Mouse (Mus musculus) forebrain, embryonic 15.5 days (tissue): ENCODE results near the gene Prdm2. TPM values are rescaled to one million over a fixed set of nuclear protein-coding genes. Genes with fewer than 3 reads are reported as not detected.

Experiments
- ATAC-seq: fragments of 200-750 bp; cut with Nextera tagmentation; replicated peaks from 2 replicates; pipeline ENCODE4 v1.8.0; 2017; ENCODE audit warnings: mild to moderate bottlenecking, moderate TSS enrichment, moderate library complexity
- H3K27ac ChIP-seq: fragments of 300-500 bp; sonication (generic); replicated peaks from 2 replicates; pipeline ENCODE4 v1.5.1; 2015; ENCODE audit warnings: mild to moderate bottlenecking, inconsistent platforms
- H3K27me3 ChIP-seq: fragments of 300-500 bp; sonication (generic); 2 replicates; pipeline ENCODE4 v1.6.1; 2015; ENCODE audit warnings: inconsistent platforms
- H3K36me3 ChIP-seq: fragments of 300-500 bp; sonication (generic); 2 replicates; pipeline ENCODE4 v1.6.1; 2015; ENCODE audit warnings: mild to moderate bottlenecking, inconsistent platforms
- H3K4me1 ChIP-seq: fragments of 300-500 bp; sonication (generic); 2 replicates; pipeline ENCODE4 v1.6.1; 2015; ENCODE audit warnings: inconsistent platforms
- H3K4me2 ChIP-seq: fragments of 300-500 bp; sonication (generic); replicated peaks from 2 replicates; pipeline ENCODE4 v1.6.1; 2015; ENCODE audit warnings: mild to moderate bottlenecking, inconsistent platforms
- H3K4me3 ChIP-seq: fragments of 300-500 bp; sonication (generic); 2 replicates; pipeline ENCODE4 v1.5.1; 2015; ENCODE audit warnings: mild to moderate bottlenecking, inconsistent platforms
- H3K9ac ChIP-seq: fragments of 300-500 bp; sonication (generic); replicated peaks from 2 replicates; pipeline ENCODE4 v1.6.1; 2015; ENCODE audit warnings: mild to moderate bottlenecking, inconsistent platforms
- H3K9me3 ChIP-seq: fragments of 300-500 bp; sonication (generic); 2 replicates; pipeline ENCODE4 v1.6.1; 2016; ENCODE audit warnings: inconsistent platforms
- WGBS: fragments of 180-500 bp; shearing (Covaris S2); methylation state at CpG from one replicate; pipeline ENCODE4 v1.1.7; 2015; ENCODE audit warnings: mixed read lengths; 5-methylcytosine and 5-hydroxymethylcytosine counted together
- polyA plus RNA-seq: library from polyadenylated mRNA; unstranded; fragments of >200 nt; fragmentation: Nextera tagmentation; extraction: Ambion mirVana; gene quantifications from 2 replicates; pipeline ENCODE4 v1.2.1, GENCODE M21; 2015

Prdm2 gene
- polyA plus RNA-seq, 1 experiment from 2014 or later: 16.9 TPM

DNA sequence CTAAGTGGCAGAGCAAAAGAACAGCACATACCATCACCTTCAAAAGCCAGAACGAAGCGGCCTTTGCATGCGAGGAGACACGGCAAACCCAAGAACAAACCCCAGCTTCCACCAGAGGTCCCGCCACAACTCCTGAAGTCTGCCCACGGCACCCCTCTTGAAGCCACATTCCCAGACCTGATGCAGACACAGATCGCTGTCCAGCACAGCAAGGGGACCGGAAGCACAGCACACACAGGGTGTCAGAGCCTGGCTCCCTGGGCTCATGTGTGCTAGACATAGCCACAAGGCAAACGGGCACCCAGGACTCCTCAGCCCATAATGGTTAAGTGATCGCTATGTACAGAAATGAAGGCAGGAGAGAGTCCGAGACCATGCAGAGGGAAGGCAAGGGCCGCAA lies 96.9 kb downstream of the Prdm2 start:
- Histone ChIP-seq H3K4me3 (no peak overlapping the region), H3K9ac (no peak overlapping the region), H3K4me2 (no peak overlapping the region), H3K36me3 (peaks cover 9% of the 10 kb centered on the region; the same call in 1 of the 2 replicates), H3K4me1 (peaks cover 19% of the 10 kb centered on the region), H3K27ac (no peak overlapping the region), H3K9me3 (no peaks in the 10 kb centered on the region), H3K27me3 (no peaks in the 10 kb centered on the region)
- ATAC-seq: no peak
- WGBS: 88% methylated on average over 12 of the region's 12 CpGs

DNA sequence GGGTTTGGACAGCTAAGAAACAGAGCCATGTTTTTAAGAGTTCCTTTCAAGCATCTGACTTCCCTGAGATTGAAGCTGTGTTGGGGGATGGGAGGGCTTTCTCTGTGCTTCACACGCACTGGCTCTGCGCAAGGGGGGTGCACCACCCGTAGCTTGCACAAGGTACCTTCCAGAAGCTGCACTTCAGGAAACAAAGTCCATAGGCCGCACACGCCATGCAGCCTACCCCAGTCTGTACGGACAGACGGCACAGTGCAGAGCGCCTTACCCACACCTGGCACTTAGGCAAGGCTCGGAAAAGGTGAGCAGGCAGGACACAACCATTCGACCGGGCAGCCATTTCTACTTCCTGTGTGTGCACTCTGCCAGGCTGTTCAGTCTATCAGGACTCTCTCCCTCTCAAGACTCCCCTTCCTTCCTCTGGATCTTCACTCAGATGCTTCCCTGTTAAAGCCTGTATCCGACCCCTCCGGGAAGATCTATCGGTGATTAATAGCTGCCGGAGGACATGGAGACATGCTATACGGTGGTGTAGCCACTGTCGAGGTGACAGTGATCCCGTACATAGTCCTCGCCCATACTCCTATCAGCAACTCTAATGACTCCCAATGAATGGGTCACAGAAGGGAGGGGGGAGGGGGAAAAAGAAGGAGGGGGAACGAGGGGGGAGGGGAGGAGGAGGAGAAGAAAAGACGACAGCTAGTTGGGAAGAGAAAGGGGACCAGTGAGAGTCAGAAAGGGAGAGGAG lies 98.4 kb downstream of the Prdm2 start:
- no peaks in the 10 kb centered on the region for H3K27me3 ChIP-seq
- 71% methylated on average over 21 of the region's 21 CpGs for WGBS
- no peak overlapping the region for H3K4me3 ChIP-seq
- no peak overlapping the region for H3K9ac ChIP-seq
- H3K36me3 ChIP-seq: peaks cover 22% of the 10 kb centered on the region
- peaks cover 5% of the 10 kb centered on the region for H3K4me1 ChIP-seq
- H3K9me3 ChIP-seq: no peaks in the 10 kb centered on the region
- 0 out of 2 replicates have a peak, but pooled peaks have one; percentile 31 for ATAC-seq
- H3K27ac ChIP-seq: no peak overlapping the region
- no peak overlapping the region for H3K4me2 ChIP-seq

DNA sequence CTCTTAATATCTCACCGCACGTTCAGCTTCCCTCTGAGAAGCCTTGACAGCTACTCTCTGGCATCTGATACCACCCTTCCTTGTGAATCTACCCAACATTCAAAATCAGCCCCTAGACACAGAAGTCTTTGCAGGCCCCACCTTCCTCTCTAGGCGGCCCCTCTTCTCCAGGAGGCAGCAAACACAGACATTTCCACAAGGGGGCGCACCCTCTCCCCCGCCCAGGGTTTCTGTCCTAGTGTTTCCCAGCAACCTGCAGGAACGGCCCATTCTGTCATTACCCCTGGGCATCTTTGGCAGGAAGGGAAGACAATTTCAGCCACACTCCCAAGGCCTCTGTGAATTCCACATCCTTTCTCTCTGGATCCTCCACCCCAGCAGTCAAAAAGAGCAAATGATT lies 99.8 kb downstream of the Prdm2 start:
- ATAC-seq: no peak
- WGBS: 30% methylated on average over 6 of the region's 6 CpGs
- H3K9me3 ChIP-seq: no peaks in the 10 kb centered on the region
- H3K36me3 ChIP-seq: peaks cover 35% of the 10 kb centered on the region
- no peak overlapping the region for H3K27ac ChIP-seq
- no peak overlapping the region for H3K4me2 ChIP-seq
- H3K27me3 ChIP-seq: no peaks in the 10 kb centered on the region
- no peaks in the 10 kb centered on the region for H3K4me1 ChIP-seq
- no peak overlapping the region for H3K4me3 ChIP-seq
- no peak overlapping the region for H3K9ac ChIP-seq

DNA sequence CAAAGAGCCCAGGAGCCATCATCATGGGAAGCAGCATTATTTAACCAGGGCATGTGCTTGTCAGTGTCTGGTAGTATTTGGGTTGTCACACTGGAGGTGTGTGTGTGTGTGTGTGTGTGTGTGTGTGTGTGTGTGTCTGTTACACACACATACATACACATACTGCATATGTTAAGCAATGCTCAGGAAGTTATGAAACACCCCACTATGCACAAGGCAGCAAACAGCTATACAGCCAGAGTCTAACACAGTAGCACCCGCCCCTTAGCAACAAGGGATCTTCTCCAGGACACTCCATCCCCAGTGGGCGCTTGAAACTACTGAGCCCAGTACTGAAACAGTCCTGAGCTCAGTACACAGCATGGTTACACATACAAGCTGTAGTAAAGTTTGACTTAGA lies 100.4 kb downstream of the Prdm2 start:
- Histone ChIP-seq H3K4me2 (no peak overlapping the region), H3K9ac (no peak overlapping the region), H3K9me3 (no peaks in the 10 kb centered on the region), H3K27ac (no peak overlapping the region), H3K4me3 (no peak overlapping the region), H3K27me3 (no peaks in the 10 kb centered on the region), H3K36me3 (peaks cover 36% of the 10 kb centered on the region), H3K4me1 (no peaks in the 10 kb centered on the region)
- no peak for ATAC-seq
- WGBS: 98% methylated on average over 2 of the region's 2 CpGs

DNA sequence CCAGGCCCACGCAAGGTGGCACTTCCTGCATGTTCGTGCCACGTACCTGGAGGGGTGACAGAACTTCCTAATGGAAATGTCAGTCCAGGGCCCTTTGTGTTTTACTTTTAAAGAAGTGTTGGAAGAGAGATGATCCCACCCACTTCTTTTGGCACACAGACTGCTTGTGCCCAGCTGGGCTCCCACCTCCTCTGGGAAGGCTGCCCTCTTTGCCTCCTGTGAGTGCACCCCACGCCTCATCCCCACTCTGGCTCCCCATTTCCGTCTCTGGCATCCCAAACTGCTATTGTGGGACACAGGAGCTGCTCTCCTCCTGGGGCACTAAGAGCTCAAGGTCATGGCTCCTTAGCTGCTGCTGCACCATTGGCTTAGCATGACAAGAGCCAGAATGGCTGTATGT lies 100.9 kb downstream of the Prdm2 start:
- Histone ChIP-seq H3K27me3 (no peaks in the 10 kb centered on the region), H3K9me3 (no peaks in the 10 kb centered on the region), H3K27ac (no peak overlapping the region), H3K4me1 (no peaks in the 10 kb centered on the region), H3K4me3 (no peak overlapping the region), H3K9ac (no peak overlapping the region), H3K36me3 (peaks cover 36% of the 10 kb centered on the region), H3K4me2 (no peak overlapping the region)
- no peak for ATAC-seq
- 86% methylated on average over 5 of the region's 5 CpGs for WGBS

DNA sequence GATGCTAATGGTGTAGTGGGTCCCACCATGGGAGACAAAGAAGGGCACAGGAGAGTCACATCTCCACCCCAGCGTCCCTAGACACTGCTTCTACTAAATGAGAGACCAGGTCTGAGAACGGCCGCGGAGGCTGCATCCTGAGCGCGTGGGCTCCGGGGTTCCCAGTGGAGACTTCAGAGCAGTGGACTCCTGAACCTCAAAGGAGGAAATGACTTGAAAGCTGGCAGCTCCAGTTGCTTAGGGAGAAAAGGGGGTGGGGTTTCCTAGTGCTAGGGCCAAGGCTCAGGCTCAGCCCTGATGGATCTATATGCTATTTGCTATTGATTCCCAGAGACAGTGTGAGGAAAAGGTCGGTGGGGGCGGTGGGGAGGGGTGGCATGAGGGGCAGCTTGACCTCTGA lies 104.2 kb downstream of the Prdm2 start:
- Histone ChIP-seq H3K4me2 (no peak overlapping the region), H3K9ac (no peak overlapping the region), H3K27me3 (no peaks in the 10 kb centered on the region), H3K27ac (no peak overlapping the region), H3K9me3 (no peaks in the 10 kb centered on the region), H3K36me3 (peaks cover 39% of the 10 kb centered on the region), H3K4me1 (no peaks in the 10 kb centered on the region), H3K4me3 (no peak overlapping the region)
- ATAC-seq: no peak
- WGBS: 84% methylated on average over 9 of the region's 9 CpGs

DNA sequence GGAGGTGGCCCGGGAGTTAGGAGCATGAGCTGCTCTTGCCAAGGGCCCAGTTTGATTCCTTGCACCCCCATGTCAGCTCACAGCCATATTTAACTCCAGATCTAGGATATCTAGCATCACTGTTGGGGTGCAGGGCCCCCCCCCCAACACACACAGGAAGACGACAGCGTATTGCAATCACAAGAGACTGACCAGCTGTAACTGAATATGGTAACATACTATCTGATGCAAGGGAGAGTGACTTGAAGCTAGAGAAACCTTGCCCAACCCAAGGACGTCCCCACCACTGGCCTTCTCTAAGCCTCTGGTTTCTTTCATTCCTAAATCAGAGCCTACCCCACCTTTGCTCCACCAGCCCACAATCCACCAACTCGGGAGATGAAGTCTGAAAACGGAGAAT lies 105.8 kb downstream of the Prdm2 start:
- Histone ChIP-seq H3K4me2 (no peak overlapping the region), H3K4me3 (no peak overlapping the region), H3K9me3 (no peaks in the 10 kb centered on the region), H3K9ac (no peak overlapping the region), H3K27me3 (no peaks in the 10 kb centered on the region), H3K4me1 (no peaks in the 10 kb centered on the region), H3K36me3 (peaks cover 39% of the 10 kb centered on the region), H3K27ac (no peak overlapping the region)
- 84% methylated on average over 6 of the region's 6 CpGs for WGBS
- ATAC-seq: no peak

DNA sequence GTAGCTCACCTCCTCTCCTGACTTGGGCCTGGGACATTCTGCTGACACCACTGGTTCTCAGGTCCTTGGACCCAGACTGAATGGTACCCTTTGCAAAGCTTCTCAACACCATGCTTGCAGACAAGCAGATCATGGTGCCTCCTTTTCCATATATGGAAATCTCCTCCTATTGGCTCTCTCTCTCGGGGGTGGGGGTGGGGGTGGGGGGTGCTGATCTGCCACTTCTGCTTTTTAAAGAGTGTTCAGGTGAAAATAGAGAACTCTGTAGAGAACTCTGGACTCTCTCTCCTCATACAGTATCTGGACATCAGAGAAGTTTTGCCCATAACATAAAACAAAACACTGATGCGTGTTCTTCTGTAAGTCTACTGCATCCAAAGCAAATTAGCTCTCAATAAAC lies 106.2 kb downstream of the Prdm2 start:
- Histone ChIP-seq H3K9ac (no peak overlapping the region), H3K36me3 (peaks cover 37% of the 10 kb centered on the region)

DNA sequence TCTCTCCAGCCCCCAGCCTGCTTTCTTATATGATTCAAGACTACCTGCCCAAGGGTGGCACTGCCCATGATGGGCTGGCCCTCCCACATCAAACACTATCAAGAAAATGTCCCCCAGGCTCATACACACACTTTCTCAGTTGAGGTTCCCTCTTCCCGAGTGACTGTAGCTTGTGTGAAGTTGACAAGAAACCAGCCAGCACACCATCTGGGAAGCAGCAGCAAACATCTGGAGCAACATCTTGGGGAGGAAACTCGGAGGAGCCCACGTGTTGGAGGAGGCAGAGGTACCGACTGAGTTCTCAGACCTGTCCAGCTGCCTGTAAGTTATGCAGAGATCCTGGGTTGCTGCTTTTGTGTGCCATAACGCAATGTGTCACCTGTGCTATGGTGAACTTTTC lies 108.1 kb downstream of the Prdm2 start:
- Histone ChIP-seq H3K27ac (no peak overlapping the region), H3K4me3 (no peak overlapping the region), H3K4me1 (no peaks in the 10 kb centered on the region), H3K4me2 (no peak overlapping the region), H3K27me3 (no peaks in the 10 kb centered on the region), H3K9ac (no peak overlapping the region), H3K9me3 (no peaks in the 10 kb centered on the region), H3K36me3 (peaks cover 21% of the 10 kb centered on the region)
- ATAC-seq: no peak
- 84% methylated on average over 5 of the region's 5 CpGs for WGBS

More for the DNA sequence above, 106.2 kb downstream of the Prdm2 start:
- no peaks in the 10 kb centered on the region for H3K9me3 ChIP-seq
- no peak overlapping the region for H3K27ac ChIP-seq
- H3K27me3 ChIP-seq: no peaks in the 10 kb centered on the region
- no peak overlapping the region for H3K4me2 ChIP-seq
- ATAC-seq: no peak
- no peaks in the 10 kb centered on the region for H3K4me1 ChIP-seq
- WGBS: 81% methylated on average over 2 of the region's 2 CpGs
- H3K4me3 ChIP-seq: no peak overlapping the region

DNA sequence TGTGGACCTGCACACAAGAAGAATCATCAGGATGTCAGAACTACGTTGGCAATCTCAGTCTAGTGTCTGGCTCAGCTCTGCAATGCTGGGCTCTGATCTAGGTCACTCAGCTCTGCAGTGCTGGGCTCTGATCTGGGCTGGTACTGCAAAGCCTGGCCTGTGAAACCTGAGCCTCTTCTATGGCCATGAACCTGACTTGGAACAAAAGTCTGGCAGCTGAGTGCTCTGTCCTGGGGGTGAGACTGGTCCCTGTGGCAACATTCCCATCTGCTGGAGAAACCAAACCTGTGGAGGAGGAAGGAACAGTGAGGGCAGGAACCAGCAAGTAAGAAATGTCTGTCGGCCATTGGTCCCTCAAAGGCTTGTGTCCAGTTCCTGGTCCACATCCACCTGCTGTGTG lies 109.0 kb downstream of the Prdm2 start:
- H3K27ac ChIP-seq: no peak overlapping the region
- no peak overlapping the region for H3K4me3 ChIP-seq
- H3K4me2 ChIP-seq: no peak overlapping the region
- no peaks in the 10 kb centered on the region for H3K27me3 ChIP-seq
- WGBS: 77% methylated on average over 2 of the region's 2 CpGs
- H3K9me3 ChIP-seq: no peaks in the 10 kb centered on the region
- no peaks in the 10 kb centered on the region for H3K4me1 ChIP-seq
- H3K9ac ChIP-seq: no peak overlapping the region
- H3K36me3 ChIP-seq: peaks cover 12% of the 10 kb centered on the region
- 0 out of 2 replicates have a peak, but pooled peaks have one; percentile 33 for ATAC-seq

DNA sequence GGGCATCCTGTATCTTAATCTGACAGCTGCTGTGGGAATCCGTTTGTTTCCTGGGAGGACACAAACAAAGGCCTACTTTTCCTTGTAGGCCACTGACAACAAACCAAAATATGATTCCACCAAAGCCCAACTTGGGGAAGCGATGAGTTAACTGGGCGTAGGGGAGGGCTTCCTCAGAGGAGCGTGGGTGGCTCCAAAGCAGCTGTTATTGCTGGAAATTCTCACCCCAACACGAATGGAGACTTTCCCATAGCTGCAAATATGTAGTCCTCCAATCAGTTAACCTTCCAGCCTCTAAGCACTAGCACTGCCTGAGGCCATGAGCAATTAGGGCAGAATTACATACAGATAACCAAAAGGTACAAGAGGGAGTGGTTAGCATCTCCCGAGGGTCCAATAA lies 112.6 kb downstream of the Prdm2 start:
- no peak overlapping the region for H3K4me2 ChIP-seq
- 69% methylated on average over 6 of the region's 6 CpGs for WGBS
- H3K9ac ChIP-seq: no peak overlapping the region
- H3K9me3 ChIP-seq: no peaks in the 10 kb centered on the region
- no peaks in the 10 kb centered on the region; the same call in 1 of the 2 replicates for H3K36me3 ChIP-seq
- H3K27ac ChIP-seq: no peak overlapping the region
- no peak for ATAC-seq
- H3K4me3 ChIP-seq: no peak overlapping the region
- no peaks in the 10 kb centered on the region for H3K4me1 ChIP-seq
- H3K27me3 ChIP-seq: no peaks in the 10 kb centered on the region

DNA sequence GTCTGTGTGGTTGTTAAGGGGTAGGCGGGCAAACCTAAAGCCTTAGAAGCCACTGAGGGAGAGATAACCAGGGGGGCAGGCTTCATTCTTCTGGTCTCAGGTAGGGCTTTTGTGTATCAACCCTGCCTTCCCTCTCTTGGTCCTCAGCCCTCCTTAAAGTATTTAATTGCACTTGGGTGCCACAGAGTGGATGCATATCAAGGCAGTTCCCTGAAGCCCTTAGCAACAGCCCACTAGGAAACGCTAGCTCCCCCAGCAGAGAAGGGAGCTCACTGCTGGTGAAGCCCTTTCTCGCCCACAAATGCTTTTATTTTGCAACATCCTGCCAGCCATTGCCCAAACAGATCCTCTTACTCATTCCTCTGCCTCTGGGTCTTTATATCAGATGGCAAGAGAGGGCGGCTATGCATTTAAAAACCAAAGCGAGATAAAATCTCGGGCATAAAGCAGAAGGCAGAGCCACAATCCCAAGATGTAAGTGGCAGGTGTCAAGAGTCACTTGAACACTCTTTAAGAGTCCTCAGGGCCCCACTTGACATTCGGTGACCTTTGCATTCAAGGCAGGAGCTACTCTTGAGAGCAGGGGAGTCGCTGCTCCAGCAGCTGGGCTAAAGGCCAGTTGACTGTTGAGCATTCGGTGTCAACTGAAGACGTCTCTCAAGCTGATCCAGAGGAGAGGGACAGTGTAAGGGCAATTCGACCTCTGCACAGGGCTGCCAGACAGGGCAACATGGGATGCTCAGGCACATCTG lies 113.3 kb downstream of the Prdm2 start:
- WGBS: 71% methylated on average over 11 of the region's 11 CpGs
- Histone ChIP-seq H3K9me3 (no peaks in the 10 kb centered on the region), H3K27me3 (no peaks in the 10 kb centered on the region), H3K4me3 (no peak overlapping the region), H3K4me1 (no peaks in the 10 kb centered on the region), H3K27ac (no peak overlapping the region), H3K9ac (no peak overlapping the region), H3K36me3 (no peaks in the 10 kb centered on the region), H3K4me2 (no peak overlapping the region)
- no peak for ATAC-seq
